Mouse (Mus musculus) gastrocnemius, postnatal 10 days (tissue): ENCODE measurements at regions not wholly inside any gene's neighbourhood (a gene's known extent, or its start where the extent isn't known, plus 50 kb on each side); places are given as distances from the start of the nearest gene placed in this dataset.
A peak's percentile ranks its signal among the peaks of the same experiment; 100 is the strongest.

Source experiments
- DNase-seq: peaks from one replicate; pipeline ENCODE4 v3.0.0; 2021; ENCODE audit warnings: mixed read lengths

DNA sequence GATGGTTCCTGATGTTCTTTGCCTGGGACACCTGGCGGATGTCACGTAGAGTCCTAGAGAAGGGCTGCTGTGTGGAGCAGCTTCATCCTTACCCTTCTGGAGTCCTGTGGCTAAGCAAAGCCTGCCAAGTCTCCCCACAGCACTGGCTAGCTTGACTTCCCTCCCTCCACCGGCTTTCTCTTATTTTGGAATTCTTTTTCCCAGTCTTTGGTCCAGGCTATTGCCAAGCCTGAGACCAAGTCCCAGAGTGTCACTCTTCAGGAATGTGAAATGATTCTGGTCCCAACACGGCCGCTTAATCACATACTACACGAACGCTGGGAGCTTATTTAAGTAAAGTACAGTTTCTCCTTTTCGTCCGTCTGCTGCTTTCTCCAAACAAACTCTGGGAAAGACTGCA lies 146.4 kb downstream of the Fndc1 start:
- DNase-seq: no peak

- no peak for DNase-seq
These were observed 147.3 kb downstream of the Fndc1 start for GRCm38 (mm10) chr17:7679786-7680185.

- DNase-seq: no peak
These were observed 148.2 kb downstream of the Fndc1 start for GRCm38 (mm10) chr17:7678898-7679297.

DNA sequence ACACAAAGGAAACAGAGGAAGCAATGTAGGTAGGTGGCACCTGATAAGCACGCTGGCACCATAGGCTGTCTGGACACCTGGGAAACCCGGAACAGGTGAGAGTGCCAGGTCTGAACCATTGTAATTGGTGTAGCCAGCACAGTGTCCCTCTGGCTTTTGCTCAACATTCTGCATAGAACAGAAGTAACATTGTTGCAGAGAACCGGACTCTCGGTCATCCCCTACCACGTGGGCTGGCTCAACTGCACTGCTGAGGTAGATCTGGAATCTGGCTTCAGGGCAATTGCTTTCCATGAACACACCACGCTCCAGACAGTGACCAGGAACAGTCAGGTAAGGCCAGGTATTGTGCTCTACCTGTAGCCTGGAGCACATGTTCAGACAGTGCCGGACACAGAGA lies 149.3 kb downstream of the Fndc1 start:
- no peak for DNase-seq

- no peak for DNase-seq
These were observed 149.8 kb downstream of the Fndc1 start for GRCm38 (mm10) chr17:7677301-7677700.

DNA sequence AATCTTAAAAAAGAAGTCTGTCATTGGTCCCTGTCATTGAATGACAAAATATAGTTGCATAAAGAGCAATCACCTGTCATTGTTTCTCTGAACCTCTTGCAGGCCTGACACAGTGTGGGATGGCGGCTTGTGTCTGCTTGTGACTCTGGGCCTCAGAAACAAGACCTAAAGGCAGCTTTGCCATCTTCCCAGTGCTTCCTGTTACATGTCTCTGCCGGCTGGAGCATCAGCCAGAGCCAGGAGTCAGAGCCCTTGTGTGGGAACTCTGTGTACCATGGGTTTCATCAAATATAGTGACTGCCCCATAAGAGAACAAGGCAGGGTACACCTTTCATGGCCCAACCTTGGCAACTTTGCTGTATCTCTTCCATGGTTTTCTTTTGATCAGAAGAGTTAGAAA lies 150.3 kb downstream of the Fndc1 start:
- no peak for DNase-seq

- DNase-seq: no peak
These were observed 152.6 kb downstream of the Fndc1 start for GRCm38 (mm10) chr17:7674511-7674910.

- no peak for DNase-seq
These were observed 159.3 kb downstream of the Fndc1 start for GRCm38 (mm10) chr17:7667826-7668225.

DNA sequence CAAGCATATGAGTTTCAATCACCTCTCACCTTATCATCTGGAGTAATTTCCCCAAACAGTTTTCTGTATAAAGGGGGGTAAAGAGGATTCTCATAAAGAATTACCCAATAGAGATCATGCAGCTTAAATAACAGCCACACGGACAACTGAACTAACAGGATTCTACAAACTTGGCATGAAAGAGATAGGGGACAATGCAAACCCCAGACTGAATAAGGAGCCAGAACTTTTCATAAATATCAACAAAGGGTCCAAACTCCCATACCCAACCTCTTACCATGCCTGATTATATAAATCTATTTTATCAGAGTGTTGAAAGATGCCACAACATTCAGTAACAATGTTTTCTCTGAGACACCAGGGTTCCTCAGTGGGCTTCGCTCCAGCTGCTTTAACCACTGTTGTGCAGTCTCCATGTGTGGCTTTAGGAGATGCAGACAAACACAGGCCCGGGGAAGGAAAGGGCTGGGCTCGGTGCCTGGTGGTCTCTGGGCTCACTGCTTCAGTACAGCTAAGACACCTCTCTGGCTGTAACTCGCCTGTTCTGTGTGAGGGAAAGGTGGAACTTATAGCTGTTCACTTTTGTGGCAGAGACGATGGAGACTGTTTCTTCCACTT lies 160.2 kb downstream of the Fndc1 start:
- DNase-seq: no peak

DNA sequence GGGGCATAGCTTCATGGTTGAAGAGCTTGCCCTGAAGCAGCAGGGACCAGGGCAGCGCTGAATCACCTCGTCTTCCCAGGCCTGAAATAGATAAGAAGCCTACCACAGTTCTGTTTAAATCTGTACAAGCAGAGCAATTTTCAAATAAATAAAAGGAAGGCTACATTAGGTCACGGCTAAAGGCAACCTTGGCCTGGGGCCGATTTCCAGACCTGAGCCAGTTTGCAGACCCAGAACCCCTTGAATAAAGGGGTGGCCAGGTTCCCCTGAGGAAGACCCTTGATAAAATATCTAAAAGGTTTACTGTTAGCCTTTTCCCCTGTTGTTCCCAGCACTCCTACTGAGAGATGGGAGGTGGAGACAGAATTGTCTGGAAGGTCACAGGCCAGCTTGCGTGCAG lies 160.9 kb downstream of the Fndc1 start:
- DNase-seq: no peak

DNA sequence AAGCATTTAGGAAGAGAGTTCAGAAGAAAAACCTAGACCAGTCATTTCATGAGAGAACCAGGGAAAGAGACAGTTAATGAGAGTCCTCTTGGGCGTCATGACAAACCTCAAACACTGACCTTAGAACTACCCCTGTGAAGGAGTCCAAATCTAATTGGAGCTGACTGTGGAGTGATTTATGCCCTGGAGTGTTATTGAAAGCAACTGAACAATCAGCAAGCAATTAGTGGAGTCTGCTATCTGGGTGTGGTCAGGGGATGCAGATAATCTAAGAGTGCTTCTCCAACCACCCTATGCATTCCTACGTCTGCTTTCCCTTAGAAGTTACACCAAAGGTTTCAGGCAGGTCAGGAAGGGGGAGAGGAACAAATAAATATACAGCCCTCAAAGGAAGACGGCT lies 161.4 kb downstream of the Fndc1 start:
- DNase-seq: no peak

- peak; percentile 51 for DNase-seq
These were observed 162.9 kb downstream of the Fndc1 start for GRCm38 (mm10) chr17:7663896-7664880.

- DNase-seq: no peak
These were observed 170.6 kb downstream of the Fndc1 start for GRCm38 (mm10) chr17:7656503-7656902.

- DNase-seq: no peak
These were observed 171.1 kb downstream of the Fndc1 start for GRCm38 (mm10) chr17:7655966-7656365.

DNA sequence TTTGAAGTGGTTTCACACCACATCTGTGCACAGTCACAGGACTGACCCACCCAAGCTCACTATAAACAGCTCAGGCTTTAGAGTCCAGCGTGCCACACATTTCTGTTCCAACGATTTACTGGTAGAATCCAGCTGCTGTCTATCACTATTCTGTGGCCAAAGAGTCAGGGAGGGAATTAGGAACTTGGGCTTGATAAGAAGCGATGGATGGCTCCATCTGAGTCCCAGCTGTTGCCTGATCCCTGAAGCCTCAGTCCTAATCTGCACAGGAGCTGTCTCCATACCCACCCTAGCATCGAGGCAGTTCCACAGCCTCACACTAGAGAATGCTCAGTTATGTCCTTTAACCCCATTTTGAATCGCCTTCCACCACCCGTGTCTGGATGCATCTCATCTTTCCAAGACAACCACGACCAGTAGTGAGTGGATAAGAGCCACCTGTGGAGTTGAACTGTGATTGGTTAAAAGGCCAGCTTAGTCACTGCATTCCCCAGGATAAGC lies 173.0 kb downstream of the Fndc1 start:
- no peak for DNase-seq

GRCm38 (mm10) chr17:7652037-7652436 lies 175.1 kb downstream of the Fndc1 start:
- no peak for DNase-seq

DNA sequence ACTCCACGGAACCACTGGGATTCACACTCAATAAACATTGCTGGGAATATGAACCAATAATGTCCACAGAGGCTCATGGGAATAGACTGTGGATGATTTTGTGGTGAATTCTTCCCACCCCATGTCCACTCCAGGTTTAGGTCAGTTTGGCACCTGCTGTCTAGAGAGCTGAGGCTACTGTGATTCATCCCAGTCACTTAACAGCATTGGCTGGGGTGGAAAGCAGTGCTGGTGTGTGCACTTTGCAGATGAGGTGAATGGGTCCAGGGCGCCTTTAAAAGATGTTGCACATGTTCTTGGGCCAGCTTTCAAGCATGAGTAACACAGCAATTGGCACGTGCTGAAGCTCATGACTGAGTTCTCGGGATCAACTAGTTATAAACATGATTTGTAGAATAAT lies 176.7 kb downstream of the Fndc1 start:
- DNase-seq: no peak

DNA sequence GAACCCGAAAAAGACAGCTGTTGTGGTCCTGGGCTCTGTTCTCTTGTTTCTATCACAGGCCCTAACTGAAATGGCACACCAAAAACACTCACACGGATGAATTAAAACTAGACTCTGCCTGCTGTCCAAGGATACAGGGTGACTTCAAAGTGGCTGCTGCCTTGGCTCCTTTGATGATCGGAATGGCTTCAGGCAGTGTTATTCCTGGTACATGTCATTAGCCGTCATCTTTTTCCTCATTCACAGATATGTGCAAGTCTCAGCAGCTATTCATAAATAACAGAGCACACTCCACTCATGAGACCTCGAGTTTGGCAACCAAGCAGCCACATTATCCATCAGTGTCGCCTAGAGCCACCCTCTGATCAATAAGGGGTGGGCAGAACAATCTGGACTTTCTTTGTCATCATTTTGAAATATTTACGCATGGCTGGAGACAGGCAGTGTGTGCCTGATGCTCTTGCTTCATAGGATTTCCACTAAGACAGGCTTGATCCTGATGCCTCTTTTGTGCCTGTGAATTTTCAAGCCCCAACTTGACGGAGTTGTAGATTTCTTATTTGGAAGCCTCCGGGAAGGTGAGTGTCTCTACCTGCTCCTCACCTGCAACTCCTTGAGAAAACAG lies 182.1 kb downstream of the Fndc1 start:
- DNase-seq: no peak

GRCm38 (mm10) chr17:7643640-7644039 lies 183.5 kb downstream of the Fndc1 start:
- DNase-seq: no peak

DNA sequence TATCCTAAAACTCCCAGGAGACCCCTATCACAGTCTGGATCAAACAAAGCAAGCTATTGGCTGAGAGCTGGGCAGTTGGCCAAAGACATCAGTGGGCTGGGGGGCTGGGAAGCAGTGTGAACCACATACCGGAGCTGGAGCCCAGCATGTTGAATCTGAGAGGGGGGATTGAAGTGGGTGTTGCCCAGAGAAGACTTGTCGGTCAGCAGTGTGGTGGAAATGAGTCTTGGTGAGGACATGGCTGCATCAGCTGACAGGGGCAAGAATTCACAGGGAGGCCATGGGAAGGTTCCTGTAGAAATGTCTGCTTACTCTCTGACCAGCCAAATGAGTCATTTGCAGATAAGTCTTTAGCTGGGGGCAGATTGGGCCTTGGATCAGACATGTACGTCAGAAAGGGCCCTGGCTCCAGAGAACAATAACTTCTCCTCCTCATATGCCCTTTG lies 184.6 kb downstream of the Fndc1 start:
- DNase-seq: no peak

DNA sequence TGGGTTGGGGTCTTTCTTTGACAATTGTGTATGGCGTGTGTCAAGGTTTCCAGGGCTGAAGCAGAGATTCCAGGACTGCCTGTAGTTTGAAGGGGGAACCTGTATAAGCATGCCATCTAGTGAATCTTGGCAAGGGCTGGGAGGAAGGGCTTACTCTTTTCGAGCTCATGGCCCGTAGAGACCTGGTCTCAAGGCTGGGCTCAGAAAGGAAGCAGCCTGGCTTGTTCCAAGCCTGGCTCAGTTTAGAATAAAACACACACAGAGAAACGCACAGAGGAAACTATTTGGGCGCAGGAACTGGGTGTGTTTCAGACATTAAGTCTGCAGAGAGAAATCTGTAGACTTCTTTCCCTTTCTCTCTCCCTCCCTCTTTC lies 192.8 kb downstream of the Fndc1 start:
- DNase-seq: no peak

- no peak for DNase-seq
These were observed 193.5 kb downstream of the Fndc1 start for GRCm38 (mm10) chr17:7633382-7634290.
